Mouse (Mus musculus): ENCODE results near the gene Auts2.

- TF ChIP-seq CTCF (IDR thresholded peaks at IDR 0.05; ENCODE audit: low read depth): no peak
- no peak for TF ChIP-seq EP300 (IDR thresholded peaks at IDR 0.05; ENCODE audit: low read depth)
Measured at GRCm38 (mm10) chr5:131956090-131956489, 587.1 kb downstream of the Auts2 start.
